21 mouse cellular contexts compared by ENCODE assay signal in the genomic region with DNA sequence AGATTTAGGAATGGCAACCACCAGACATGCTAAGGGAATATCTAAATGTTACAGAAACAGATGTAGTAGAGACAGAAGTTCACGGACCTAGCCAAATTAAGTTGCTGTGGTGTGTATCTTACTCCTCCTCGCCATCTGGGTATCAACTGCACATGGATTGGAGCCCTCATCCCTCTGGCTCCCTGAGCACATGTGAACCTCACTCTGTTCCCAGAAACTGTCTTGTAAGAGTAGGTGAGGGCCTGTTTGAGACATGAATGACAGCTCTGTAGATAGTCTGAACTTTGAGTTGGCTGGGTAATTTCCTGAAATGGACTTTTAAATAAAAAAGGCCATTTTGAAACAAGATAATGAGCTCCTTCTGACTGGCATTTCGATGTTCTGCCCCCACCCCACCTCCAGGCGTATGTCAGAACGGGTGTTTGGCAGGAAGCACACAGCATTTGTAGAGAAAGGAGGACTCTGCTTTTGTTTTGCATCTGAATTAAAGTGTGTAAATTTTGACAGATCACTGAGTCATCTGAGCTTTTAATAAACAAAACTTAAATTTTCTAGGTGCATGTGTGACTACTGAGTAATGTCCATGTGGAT.
DNase-seq lines count a peak whose midpoint lies in the region; ATAC-seq lines count a peak whose summit lies in the region.
"Had no signal": no experiment of that assay in that cellular context is flagged by ENCODE, and none has a peak within 500 bp of the region (broad histone marks: within the 10 kb centered on the region; RNA-seq: fewer than 3 reads in every experiment).

No protein-coding gene starts in this region.

- DNase-seq in right cerebral cortex, adult 18-20 months: peak; percentile 67
- DNase-seq in right cerebral cortex, postnatal 4 days: no peak
- DNase-seq in layer of hippocampus, adult 11-12 months (ENCODE audit: low spot score): peak; percentile 55
- DNase-seq in layer of hippocampus, postnatal 36 days: peak; percentile 61
- DNase-seq in right cerebral cortex, postnatal 36 days (ENCODE audit: low spot score in 2 of 2): peak; percentile 9 to 28
- DNase-seq in cerebellum, postnatal 10 days: no peak
- DNase-seq in heart, adult 11 months: no peak
- DNase-seq: adrenal gland, postnatal 36 days; B cell, adult 2 months; cerebellum, adult 2 months; gastrocnemius, adult 2 months; kidney, adult 11 months; thymus, postnatal 36 days had no signal

- H3K36me3 ChIP-seq in midbrain, embryonic 13.5 days: no peaks in the 10 kb centered on the region
- H3K36me3 ChIP-seq: heart, embryonic 13.5 days; hindbrain, embryonic 15.5 days; liver, embryonic 15.5 days; midbrain, embryonic 12.5 days; neural tube, embryonic 13.5 days had no signal

- no peaks in the 10 kb centered on the region for H3K9me3 ChIP-seq in midbrain, embryonic 13.5 days
- H3K9me3 ChIP-seq: forebrain, embryonic 13.5 days; heart, embryonic 13.5 days; liver, embryonic 15.5 days; midbrain, embryonic 12.5 days; neural tube, embryonic 13.5 days had no signal

- 78% methylated on average over 5 of the region's 5 CpGs for WGBS in midbrain, embryonic 13.5 days

- no peaks in the 10 kb centered on the region for H3K27me3 ChIP-seq in midbrain, embryonic 13.5 days
- H3K27me3 ChIP-seq: forebrain, embryonic 13.5 days; heart, embryonic 13.5 days; hindbrain, embryonic 15.5 days; liver, embryonic 15.5 days; midbrain, embryonic 12.5 days; neural tube, embryonic 13.5 days had no signal

- no peak overlapping the region for H3K27ac ChIP-seq in midbrain, embryonic 13.5 days
- H3K27ac ChIP-seq: forebrain, embryonic 13.5 days; gastrocnemius, adult 2 months; heart, embryonic 13.5 days; hindbrain, embryonic 15.5 days; liver, embryonic 15.5 days; macrophage; midbrain, embryonic 12.5 days; neural tube, embryonic 13.5 days had no signal

- ATAC-seq in midbrain, embryonic 13.5 days: no peak
- ATAC-seq: forebrain, embryonic 13.5 days had no signal

- H3K4me2 ChIP-seq in midbrain, embryonic 13.5 days (replicated peaks): no peak overlapping the region
- H3K4me2 ChIP-seq: forebrain, embryonic 13.5 days; heart, embryonic 13.5 days; hindbrain, embryonic 15.5 days; liver, embryonic 15.5 days; midbrain, embryonic 12.5 days; neural tube, embryonic 13.5 days had no signal

- H3K4me3 ChIP-seq in midbrain, embryonic 13.5 days (replicated peaks): no peak overlapping the region
- H3K4me3 ChIP-seq: forebrain, embryonic 13.5 days; gastrocnemius, adult 2 months; heart, embryonic 13.5 days; hindbrain, embryonic 15.5 days; liver, embryonic 15.5 days; midbrain, embryonic 12.5 days; neural tube, embryonic 13.5 days had no signal

- no peaks in the 10 kb centered on the region for H3K4me1 ChIP-seq in midbrain, embryonic 13.5 days (replicated peaks)
- H3K4me1 ChIP-seq: forebrain, embryonic 13.5 days; heart, embryonic 13.5 days; hindbrain, embryonic 15.5 days; liver, embryonic 15.5 days; midbrain, embryonic 12.5 days; neural tube, embryonic 13.5 days had no signal

- H3K9ac ChIP-seq in midbrain, embryonic 13.5 days (replicated peaks): no peak overlapping the region
- H3K9ac ChIP-seq: forebrain, embryonic 13.5 days; heart, embryonic 13.5 days; hindbrain, embryonic 15.5 days; liver, embryonic 15.5 days; midbrain, embryonic 12.5 days; neural tube, embryonic 13.5 days had no signal

Comparison
In these comparisons a context has a peak if more than half of its experiments do, and no peak if none do; other contexts are left out.
1. DNase-seq: peak in right cerebral cortex, adult 18-20 months (single experiment), layer of hippocampus, adult 11-12 months (single experiment), layer of hippocampus, postnatal 36 days (2 of 2) and right cerebral cortex, postnatal 36 days (2 of 2); none in right cerebral cortex, postnatal 4 days (single experiment), cerebellum, postnatal 10 days (0 of 2) and heart, adult 11 months (single experiment).